Comparison of ENCODE assay signal across 8 mouse cellular contexts in genomic region chr6:128033172-128033867, GRCm38 (mm10).
DNase-seq lines count a peak whose midpoint lies in the region; ATAC-seq and TF ChIP-seq lines count a peak whose summit lies in the region.

No protein-coding gene starts in this region.

- peak; percentile 46 for DNase-seq in adrenal gland, adult 2 months
- no peak for DNase-seq in adrenal gland, postnatal 25 days
- DNase-seq in forebrain, postnatal 0 days, result no peak
- no peak for DNase-seq in thymus, postnatal 36 days
- DNase-seq in kidney, adult 9 months, result no peak

- H3K4me2 ChIP-seq in forebrain, postnatal 0 days (ENCODE audit: low read depth), result peak overlapping the region; percentile 70
- peak overlapping the region; percentile 89 for H3K4me2 ChIP-seq in intestine, embryonic 16.5 days (ENCODE audit: low read depth, low read length)
- peak overlapping the region; percentile 98 for H3K4me2 ChIP-seq in neural tube, embryonic 14.5 days (ENCODE audit: low read depth, low read length)

- no peak overlapping the region for H3K27ac ChIP-seq in forebrain, postnatal 0 days (ENCODE audit: low read depth, low read length)
- H3K27ac ChIP-seq in intestine, embryonic 16.5 days (ENCODE audit: low read length), result peak overlapping the region; percentile 30; the same call in 1 of the 2 replicates
- no peak overlapping the region for H3K27ac ChIP-seq in neural tube, embryonic 14.5 days (ENCODE audit: low read depth, low read length)

- H3K9me3 ChIP-seq in E14TG2a.4 (ENCODE audit: low read length), result no peaks in the 10 kb centered on the region
- no peaks in the 10 kb centered on the region for H3K9me3 ChIP-seq in forebrain, postnatal 0 days (ENCODE audit: low read length)
- H3K9me3 ChIP-seq in intestine, embryonic 16.5 days (ENCODE audit: control insufficient read depth, low read length), result no peaks in the 10 kb centered on the region
- no peaks in the 10 kb centered on the region for H3K9me3 ChIP-seq in neural tube, embryonic 14.5 days (ENCODE audit: control insufficient read depth, low read length)

- ATAC-seq in forebrain, postnatal 0 days, result no peak
- 0 out of 2 replicates have a peak, but pooled peaks have one; percentile 15 for ATAC-seq in intestine, embryonic 16.5 days
- ATAC-seq in neural tube, embryonic 14.5 days (ENCODE audit: low read depth), result no peak

- peaks cover 54% of the 10 kb centered on the region for H3K4me1 ChIP-seq in E14TG2a.4 (replicated peaks; ENCODE audit: low read depth, low read length)
- peaks cover 10% of the 10 kb centered on the region for H3K4me1 ChIP-seq in forebrain, postnatal 0 days (ENCODE audit: insufficient read depth)
- H3K4me1 ChIP-seq in intestine, embryonic 16.5 days (ENCODE audit: control insufficient read depth, insufficient read depth, low read length), result peaks cover 27% of the 10 kb centered on the region
- peaks cover 15% of the 10 kb centered on the region; the same call in 1 of the 2 replicates for H3K4me1 ChIP-seq in neural tube, embryonic 14.5 days (ENCODE audit: control insufficient read depth, insufficient read depth, low read length)

- 0 out of 2 replicates have a peak overlapping the region, but pooled peaks have one; percentile 51 for H3K9ac ChIP-seq in forebrain, postnatal 0 days
- peak overlapping the region; percentile 73 for H3K9ac ChIP-seq in intestine, embryonic 16.5 days (ENCODE audit: low read depth, low read length)
- no peak overlapping the region; the same call in 1 of the 2 replicates for H3K9ac ChIP-seq in neural tube, embryonic 14.5 days (replicated peaks; ENCODE audit: low read depth, low read length)

- 33% methylated on average over 11 of the region's 11 CpGs for WGBS in forebrain, postnatal 0 days
- WGBS in intestine, embryonic 16.5 days, result 55% methylated on average over 11 of the region's 11 CpGs
- WGBS in neural tube, embryonic 14.5 days, result 41% methylated on average over 11 of the region's 11 CpGs

- no peaks in the 10 kb centered on the region for H3K36me3 ChIP-seq in E14TG2a.4 (ENCODE audit: insufficient read depth, low read length)
- no peaks in the 10 kb centered on the region for H3K36me3 ChIP-seq in forebrain, postnatal 0 days (ENCODE audit: insufficient read depth)
- H3K36me3 ChIP-seq in intestine, embryonic 16.5 days (ENCODE audit: control insufficient read depth, insufficient read depth, low read length), result no peaks in the 10 kb centered on the region
- no peaks in the 10 kb centered on the region for H3K36me3 ChIP-seq in neural tube, embryonic 14.5 days (ENCODE audit: control insufficient read depth, insufficient read depth, low read length)

- H3K27me3 ChIP-seq in E14TG2a.4 (ENCODE audit: insufficient read depth, low read length), result peaks cover 60% of the 10 kb centered on the region
- peaks cover 11% of the 10 kb centered on the region; the same call in 1 of the 2 replicates for H3K27me3 ChIP-seq in forebrain, postnatal 0 days (ENCODE audit: insufficient read depth, low read length)
- H3K27me3 ChIP-seq in intestine, embryonic 16.5 days (replicated peaks; ENCODE audit: control insufficient read depth, insufficient read depth, low read length), result 0 out of 2 replicates have a peak, but pooled peaks cover 3% of the 10 kb centered on the region
- H3K27me3 ChIP-seq in neural tube, embryonic 14.5 days (ENCODE audit: control insufficient read depth, insufficient read depth, low read length), result peaks cover 8% of the 10 kb centered on the region

- H3K4me3 ChIP-seq in E14TG2a.4 (replicated peaks; ENCODE audit: low read length), result 0 out of 2 replicates have a peak overlapping the region, but pooled peaks have one; percentile 87
- peak overlapping the region; percentile 48 for H3K4me3 ChIP-seq in forebrain, postnatal 0 days (ENCODE audit: low read depth, low read length)
- H3K4me3 ChIP-seq in intestine, embryonic 16.5 days (ENCODE audit: low read length), result peak overlapping the region; percentile 59
- peak overlapping the region; percentile 50; the same call in 1 of the 2 replicates for H3K4me3 ChIP-seq in neural tube, embryonic 14.5 days (ENCODE audit: low read depth, low read length)

- no peak for TF ChIP-seq CTCF in E14TG2a.4 (conservative IDR thresholded peaks at IDR 0.05; ENCODE audit: low read length)
- TF ChIP-seq CTCF in forebrain, postnatal 0 days (IDR thresholded peaks at IDR 0.05; ENCODE audit: low read depth), result no peak
